Mouse (Mus musculus): ENCODE measurements around the gene Tcstv3.
"Not testable (repeated sequence)": the region's sequence is repeated elsewhere in the genome, so short reads cannot be mapped to it uniquely, and the experiment has no call there.

Tcstv3 gene

DNA sequence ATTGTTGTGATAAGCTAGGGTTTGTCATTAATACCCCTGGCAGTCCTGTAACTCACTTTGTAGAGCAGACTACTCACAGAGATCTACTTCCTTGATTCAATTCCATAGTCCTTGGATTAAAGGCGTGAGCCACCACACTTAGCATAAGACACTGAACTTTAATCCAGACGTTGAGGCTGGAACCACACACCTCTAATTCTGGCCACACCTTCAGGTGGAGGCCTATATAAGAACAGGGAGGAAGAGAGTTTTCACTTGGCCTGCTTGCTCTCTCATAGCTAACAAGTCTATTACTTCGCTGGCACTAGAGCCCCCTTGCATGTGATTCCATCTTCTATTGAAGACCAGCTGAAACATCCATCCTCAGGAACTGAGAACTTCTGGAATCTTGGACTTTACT is at the start of gene Tcstv3:
TSS of gene Tcstv3 (plus strand) at position 301 of the 400 bp plus-strand sequence.
- DNase-seq (ENCODE audit: low spot score in 2 of 2): not testable (repeated sequence)

DNA sequence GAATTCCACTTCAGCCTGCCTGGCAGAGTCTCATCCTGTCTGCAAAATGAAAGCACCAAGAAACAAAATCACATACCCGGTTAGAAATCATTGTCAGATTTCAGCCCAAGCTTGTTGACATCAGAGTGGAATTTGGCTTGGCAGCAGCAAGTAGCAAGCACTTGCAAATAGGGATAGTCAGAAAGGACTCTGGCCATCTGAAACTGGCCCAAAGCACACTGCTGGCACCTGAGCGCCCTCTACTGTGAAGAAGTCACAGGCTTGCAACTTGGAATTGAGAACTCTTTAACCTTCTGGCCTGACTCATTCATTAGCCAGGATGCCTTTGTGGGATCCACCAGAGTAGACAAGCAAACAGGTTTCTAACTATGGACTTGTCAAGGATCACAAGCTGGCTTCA is 38.8 kb upstream of the Tcstv3 start:
- not testable (repeated sequence) for DNase-seq (ENCODE audit: low spot score in 2 of 2)

DNA sequence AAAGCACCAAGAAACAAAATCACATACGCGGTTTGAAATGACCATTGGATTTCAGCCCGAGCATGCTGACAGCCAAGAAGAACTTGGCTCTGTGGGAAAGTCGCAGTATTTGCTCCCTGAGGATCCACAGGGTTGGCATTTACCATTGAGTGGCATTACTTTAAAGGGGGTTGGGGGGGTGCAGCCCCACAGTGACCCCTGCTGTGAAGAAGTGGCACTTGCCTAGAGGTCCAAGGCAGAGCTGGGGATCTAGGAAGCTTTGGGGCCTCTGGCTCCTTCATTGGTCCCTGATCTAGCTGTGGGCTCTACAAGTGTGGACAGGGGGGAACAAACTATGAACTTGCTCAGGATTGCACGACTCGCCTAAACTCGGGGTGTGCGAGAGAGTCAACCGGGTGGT is 37.9 kb upstream of the Tcstv3 start:
- no peak for DNase-seq (ENCODE audit: low spot score in 2 of 2)

DNA sequence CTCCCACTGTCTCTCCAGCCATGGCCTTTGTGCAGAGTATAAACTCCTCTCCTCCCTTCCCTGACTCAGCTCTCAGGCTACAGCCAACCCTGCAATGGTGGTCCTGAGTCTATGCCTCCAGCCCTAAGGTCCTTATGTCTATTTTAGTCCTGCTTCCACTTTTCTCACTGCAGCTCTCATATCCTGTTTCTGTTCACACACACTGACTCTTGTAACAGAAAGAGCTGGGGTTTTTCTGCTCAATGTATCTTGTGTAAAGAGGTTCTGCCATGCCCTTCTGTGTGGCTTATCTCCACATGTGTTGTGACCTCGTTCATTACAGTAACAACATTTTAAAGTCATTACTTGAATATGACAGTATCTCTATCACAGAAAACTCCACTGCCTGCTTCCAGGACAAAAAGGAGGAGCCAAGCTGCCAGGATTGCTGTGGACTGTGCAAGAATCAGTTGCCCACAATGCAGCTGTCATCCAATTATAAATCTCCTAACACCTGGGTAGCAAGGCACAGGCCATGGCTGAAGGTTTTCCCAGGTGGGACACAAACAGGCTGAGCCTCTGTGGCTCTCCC is 17.3 kb upstream of the Tcstv3 start:
- DNase-seq (ENCODE audit: low spot score in 2 of 2): no peak

DNA sequence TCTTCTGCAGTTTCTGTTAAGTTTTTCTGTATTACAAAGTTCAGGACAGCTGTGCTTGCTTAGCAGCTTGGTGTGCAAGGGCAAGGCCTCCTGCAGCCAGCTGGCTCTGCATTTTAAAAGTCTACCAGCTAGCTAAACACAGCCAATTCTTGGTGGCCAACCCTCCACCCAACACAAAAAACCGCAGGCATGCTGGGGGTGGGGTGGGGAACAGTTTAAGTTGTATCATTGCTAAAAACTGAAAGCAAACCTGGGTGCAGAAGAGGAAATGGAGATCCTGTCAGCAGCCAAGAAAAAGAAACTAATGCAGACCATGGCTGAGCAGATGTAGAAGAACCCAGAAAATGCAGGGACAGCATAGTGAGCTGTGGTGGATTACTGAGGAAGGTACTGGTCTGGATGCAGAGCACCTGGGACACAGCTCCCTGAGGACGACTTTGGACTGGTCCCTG is 16.7 kb upstream of the Tcstv3 start, which contains the start of gene BC147527:
TSS of gene BC147527 (plus strand) at position 402 of the 452 bp plus-strand sequence.
- DNase-seq (ENCODE audit: low spot score in 2 of 2): no peak

DNA sequence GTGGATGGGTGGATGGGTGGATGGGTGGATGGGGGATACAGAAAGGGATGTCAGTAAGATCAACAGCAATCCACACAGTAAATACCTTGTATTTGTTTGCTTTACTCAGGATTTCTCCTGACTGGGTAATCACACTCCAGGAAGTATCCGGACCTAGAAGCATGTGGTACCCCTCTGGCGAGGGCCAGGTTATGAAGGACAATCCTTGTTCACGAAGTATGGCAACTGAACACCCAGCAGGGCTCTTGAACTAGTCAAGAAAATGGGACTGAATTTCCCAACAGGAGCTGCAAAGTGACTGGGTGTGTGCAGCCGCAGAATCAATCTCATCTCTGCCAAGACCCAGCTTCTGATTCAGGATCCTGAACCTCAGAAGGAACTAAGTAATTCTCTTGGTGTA is 15.8 kb upstream of the Tcstv3 start:
- no peak for DNase-seq (ENCODE audit: low spot score in 2 of 2)

DNA sequence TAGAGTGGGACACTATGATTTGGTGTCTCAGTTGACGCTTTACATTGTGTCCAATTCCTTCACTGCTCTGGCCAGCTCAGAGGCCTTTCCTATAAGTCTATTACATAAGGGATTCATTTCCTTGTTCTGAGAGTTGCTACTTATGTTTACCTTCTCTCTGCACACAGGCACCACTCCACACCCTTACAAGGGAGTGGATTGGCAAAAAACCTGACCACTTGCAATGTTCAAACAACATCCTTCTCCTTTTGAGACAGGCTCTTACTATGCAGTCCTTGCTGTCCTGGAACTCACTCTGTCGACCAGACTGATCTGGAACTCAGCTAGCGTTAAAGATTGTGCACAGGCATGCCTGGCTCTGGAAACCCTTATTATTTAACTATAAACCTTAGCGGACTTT is 5.9 kb upstream of the Tcstv3 start:
- no peak for DNase-seq (ENCODE audit: low spot score in 2 of 2)

DNA sequence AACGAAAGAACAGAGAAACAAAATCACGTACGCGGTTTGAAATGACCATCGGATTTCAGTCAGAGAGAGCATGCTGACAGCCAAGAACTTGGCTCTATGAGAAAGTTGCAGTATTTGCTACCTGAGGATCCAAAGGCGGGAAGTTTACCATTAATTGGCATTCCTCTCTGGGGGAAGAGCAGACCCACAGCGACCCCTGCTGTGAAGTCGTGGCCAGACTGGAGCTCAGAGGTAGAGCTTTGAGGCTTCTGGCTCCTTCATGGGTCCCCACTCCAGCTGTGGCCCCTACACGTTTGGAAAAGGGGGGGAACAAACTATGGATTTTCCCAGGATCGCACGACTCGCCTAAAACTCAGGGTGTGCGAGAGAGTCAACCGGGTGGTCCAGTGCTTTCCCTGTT is 3.1 kb upstream of the Tcstv3 start:
- no peak for DNase-seq (ENCODE audit: low spot score in 2 of 2)

DNA sequence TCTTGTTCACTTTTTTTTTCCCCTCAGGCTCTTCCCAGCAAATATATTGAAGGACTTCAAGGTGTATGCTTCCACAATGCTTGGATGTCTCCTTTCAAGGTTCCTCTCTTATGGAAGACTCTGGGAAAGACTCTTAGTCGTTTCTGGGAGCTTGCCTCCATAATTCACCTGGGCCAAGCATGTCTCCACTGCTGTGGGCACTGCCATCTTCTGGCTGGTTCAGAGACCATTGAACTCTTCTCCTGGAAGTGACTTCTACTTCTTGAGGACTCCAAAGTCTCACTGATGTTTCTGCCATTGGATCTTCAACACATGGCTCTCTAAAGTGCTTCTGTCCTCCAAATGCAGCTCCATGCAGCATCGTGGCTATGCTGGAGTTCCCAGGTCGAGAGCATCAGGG is 3.5 kb downstream of the Tcstv3 start:
- DNase-seq (ENCODE audit: low spot score in 2 of 2): no peak

DNA sequence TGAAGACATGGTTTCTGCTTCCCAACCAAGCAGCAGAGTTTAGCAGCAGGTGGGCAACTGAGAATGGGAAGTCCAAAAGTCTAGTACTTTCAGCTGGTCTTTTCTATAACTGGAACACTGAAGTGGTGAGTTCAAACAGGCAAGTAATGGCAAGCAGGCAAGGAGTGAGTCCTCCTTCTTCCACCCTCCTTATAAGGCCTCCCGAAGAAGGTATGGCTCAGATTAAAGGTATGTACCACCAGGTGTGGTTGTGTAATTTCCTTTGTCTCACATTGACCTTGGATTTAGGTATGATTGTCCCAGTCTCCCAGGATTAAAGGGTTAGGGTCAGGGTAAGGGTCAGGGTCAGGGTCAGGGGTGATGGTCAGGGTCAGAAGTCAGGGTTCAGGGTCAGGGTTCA is 4.0 kb downstream of the Tcstv3 start:
- DNase-seq (ENCODE audit: low spot score in 2 of 2): no peak

Measured in frontal cortex, postnatal 14 days (tissue).